Mouse (Mus musculus): Measurements from ENCODE around the gene Fkbp2. TPM values are rescaled to one million over a fixed set of nuclear protein-coding genes. Genes with fewer than 3 reads are reported as not detected.

The Fkbp2 gene
- polyA plus RNA-seq (2015; fragmentation: Illumina TruSeq; extraction: RNeasy Lipid Tissue Mini Kit (QIAGEN cat#74804); ENCODE audit: insufficient read depth, low replicate concordance) = 45.8 TPM

DNA sequence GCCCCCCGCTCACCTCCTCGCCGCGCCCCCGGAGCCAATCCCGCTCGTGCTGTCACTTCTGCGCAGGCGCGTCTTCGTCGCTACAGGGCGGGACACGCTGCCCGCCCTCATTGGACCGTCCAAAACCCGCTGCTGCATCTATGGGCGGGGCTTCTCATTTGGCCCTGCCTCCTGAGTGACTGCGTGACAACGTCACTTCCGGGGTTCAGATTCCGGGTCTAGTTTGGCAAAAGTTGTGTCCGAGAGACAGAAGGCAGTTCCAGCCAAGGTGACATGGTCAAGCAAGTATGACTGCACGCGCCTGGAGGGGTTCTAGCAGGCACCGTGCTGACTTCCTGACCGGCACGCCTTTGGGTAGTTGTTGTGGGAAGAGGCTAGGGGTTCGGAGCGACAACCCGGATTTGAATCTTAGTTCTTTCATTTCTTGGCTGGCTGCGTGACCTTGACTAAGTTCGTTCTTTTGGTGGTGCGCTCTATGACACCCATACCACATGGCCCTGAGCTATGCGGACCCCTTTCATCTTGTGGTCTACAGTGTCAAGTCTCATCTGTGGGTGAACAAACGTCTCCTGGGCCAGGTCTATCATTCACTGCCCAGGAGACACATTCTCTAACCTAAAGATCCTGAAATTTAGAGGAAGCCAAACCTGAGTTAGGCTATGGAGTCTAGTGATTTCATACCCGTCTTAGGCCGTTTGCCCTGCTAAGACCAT is at the start of gene Fkbp2:
Gene Fkbp2 (minus strand): TSS at position 121 of the 713 bp plus-strand sequence.

GRCm38 (mm10) chr19:7019191-7019590 is 38.9 kb upstream of the Fkbp2 start, which contains the start of gene Fermt3:
Gene Fermt3 (minus strand): TSS chr19:7019469.

DNA sequence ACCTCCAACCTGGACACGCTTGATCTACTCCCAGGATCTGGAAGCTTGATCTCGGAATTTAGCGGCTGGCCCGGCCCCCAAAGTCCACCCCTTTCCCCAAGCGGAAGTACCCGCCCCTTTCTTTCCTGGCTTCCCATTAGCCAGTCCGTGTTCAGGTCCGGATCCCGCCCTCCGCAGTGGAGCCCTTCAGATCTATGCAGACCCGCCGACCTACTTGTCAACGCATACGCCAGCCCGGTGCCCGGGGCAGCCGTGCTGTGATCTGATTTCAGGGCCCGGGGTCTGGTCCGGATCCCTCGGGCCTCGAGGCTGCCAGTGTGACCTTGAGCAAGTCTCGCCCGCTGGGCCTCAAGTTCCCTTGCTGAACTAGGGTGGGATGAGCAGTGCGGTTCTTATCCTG is 15.7 kb upstream of the Fkbp2 start, which contains the start of the genes Nudt22 and Trpt1:
Gene Nudt22 (minus strand): TSS at position 112 of the 400 bp plus-strand sequence.
Gene Trpt1 (plus strand): TSS at position 126 of the 400 bp plus-strand sequence.

GRCm38 (mm10) chr19:6992011-6992858 is 11.9 kb upstream of the Fkbp2 start, which contains the start of gene Dnajc4:
Gene Dnajc4 (minus strand): TSS chr19:6992572.

DNA sequence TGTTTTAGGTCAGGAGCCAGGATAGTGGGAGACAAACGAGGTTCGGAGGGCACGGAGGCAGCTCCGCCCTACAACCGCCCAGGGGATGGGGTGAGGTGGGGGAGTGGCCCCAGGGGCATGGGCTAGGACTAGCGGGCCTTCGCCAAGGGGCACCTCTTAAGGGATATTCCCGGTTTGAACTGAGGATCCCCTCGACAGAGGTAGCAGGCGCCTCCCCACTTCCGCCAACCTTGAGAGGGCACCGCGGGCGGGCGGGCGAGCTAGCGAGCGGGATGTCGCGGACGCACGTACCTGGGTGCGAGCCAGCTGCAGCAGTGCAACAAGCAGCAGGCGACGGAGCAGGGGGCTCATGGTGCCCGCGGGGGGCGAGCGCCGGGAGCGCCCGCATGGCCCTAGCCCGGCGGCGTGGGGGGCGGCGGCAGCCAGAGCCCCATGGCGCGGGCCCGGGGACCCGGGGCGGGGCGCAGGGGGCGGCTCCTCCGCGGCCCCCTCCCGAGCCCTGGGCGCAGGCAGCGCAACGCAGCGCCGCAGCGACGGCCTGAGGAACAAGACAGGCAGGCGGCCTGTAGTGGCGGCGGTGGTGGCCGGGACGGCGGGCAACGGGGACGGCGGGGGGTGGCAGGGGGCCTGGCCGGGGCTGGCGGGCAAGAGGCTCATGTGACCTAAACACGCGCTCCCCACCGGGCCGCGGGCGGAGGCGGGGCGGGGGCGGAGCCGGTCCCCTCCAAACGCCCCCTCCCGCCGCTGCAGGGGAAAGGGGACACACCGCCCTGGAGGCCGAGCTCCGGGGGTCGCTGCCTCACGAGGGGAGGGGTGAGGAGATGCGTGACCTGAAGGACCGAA is 7.0 kb upstream of the Fkbp2 start, which contains the start of gene Vegfb:
Gene Vegfb (minus strand): TSS at position 591 of the 843 bp plus-strand sequence.

GRCm38 (mm10) chr19:6975537-6976521 is 4.5 kb downstream of the Fkbp2 start, which contains the start of gene Plcb3:
Gene Plcb3 (minus strand): TSS chr19:6976470.

DNA sequence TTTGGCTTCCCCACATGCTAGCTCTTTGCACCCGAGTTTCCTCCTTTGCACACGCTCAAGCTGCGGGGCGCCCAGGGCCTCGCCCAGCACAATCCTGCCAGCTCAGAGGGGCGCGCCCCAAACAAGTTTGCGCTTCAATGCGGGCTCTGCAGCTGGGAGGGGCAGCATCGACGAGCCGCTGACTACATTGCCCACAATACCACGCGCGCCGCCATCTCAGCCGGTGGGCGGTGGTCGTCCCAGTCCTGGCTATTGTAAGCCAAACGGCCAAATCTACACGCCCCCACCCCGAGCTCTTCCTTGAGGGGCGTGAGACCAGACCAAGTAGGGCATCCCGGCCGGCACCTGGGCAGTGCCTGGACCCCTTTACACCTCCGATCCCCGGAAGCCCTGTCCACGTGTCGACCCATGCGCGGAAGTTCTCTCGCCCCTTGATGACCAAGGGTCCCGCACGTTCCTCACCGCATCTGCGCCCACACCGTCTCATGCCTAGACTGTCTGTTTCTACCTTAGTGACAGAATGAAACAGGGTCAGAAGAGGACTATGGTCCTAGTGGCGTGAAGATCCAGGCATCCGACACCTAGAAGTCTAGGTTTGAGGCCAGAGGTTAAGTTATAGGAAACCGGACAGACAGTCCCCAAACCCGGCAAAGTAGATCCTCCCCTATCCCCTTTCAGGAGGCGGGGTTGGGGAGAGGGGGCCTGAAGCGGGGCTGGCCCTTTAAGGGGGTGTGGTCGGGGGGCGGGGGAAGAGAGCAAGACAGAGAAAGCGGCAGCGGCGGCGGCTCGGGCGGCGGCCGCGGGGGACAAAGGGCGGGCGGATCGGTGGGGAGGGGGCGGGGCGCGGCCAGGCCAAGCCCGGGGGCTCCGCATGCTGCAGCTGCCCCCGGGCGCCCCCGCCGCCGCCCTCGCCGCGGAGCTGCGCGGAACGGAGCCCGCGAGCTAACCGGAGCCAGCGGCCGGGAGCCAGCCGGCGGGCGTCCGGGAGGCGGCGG is 5.8 kb downstream of the Fkbp2 start, which contains the start of gene Ppp1r14b:
Gene Ppp1r14b (plus strand): TSS at position 758 of the 995 bp plus-strand sequence.

GRCm38 (mm10) chr19:6942249-6942691 is 38.0 kb downstream of the Fkbp2 start, which contains the start of gene Gpr137:
Gene Gpr137 (minus strand): TSS chr19:6942480.

GRCm38 (mm10) chr19:6941372-6942248 is 38.7 kb downstream of the Fkbp2 start, which contains the start of gene Bad:
Gene Bad (plus strand): TSS chr19:6941861.

DNA sequence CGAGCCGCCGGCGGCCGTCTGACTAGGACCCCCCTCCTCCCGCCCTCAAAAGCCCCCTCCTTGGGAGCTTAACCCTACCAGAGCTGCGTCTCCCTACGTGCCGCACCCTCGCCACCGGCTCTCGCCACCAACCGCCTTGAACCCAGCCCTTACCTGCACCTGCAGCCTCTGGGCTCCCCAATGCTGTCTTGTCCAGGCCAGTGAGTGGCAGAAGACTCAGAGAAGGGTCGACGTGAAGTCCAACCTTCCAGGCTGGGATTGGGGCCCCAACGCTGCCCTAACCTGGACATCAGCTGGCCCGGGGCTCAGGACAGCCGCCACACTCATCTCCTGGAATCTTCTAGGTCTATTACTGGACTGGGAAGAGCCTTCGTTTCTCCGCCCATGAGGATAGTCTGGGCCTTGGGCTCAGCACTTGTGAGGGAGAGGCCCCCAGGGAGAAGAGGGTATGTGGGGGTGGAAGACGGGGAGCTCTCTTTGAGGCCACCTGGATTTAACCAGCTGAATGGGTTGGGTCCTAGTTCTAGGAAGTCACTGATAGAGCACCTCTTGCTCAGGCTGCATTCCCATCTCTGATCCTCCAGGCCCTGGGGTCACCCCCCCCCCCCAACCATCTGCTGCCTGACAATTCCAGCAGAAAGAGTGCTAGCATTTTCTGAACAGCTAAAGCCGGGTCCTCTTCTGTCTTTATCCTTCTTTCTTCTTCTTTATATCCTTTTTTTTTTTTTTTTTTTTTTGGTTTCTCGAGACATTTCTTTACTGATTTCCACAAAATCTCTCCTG is 45.9 kb downstream of the Fkbp2 start, which contains the start of gene Kcnk4:
Gene Kcnk4 (minus strand): TSS at position 321 of the 783 bp plus-strand sequence.

Other genes with a start within 250 kb of the Fkbp2 start
- gene Rps6ka4, start 139.9 kb downstream of the Fkbp2 start, polyA plus RNA-seq (2015; fragmentation: Illumina TruSeq; extraction: RNeasy Lipid Tissue Mini Kit (QIAGEN cat#74804); ENCODE audit: insufficient read depth, low replicate concordance) = 12.8 TPM
- gene Ccdc88b, start 122.3 kb downstream of the Fkbp2 start, polyA plus RNA-seq (2015; fragmentation: Illumina TruSeq; extraction: RNeasy Lipid Tissue Mini Kit (QIAGEN cat#74804); ENCODE audit: insufficient read depth, low replicate concordance) = 11.3 TPM
- gene Trmt112, start 70.8 kb downstream of the Fkbp2 start, polyA plus RNA-seq (2015; fragmentation: Illumina TruSeq; extraction: RNeasy Lipid Tissue Mini Kit (QIAGEN cat#74804); ENCODE audit: insufficient read depth, low replicate concordance) = 76.0 TPM
- gene Prdx5, start 70.4 kb downstream of the Fkbp2 start, polyA plus RNA-seq (2015; fragmentation: Illumina TruSeq; extraction: RNeasy Lipid Tissue Mini Kit (QIAGEN cat#74804); ENCODE audit: insufficient read depth, low replicate concordance) = 62.4 TPM
- gene Esrra, start 58.7 kb downstream of the Fkbp2 start, polyA plus RNA-seq (2015; fragmentation: Illumina TruSeq; extraction: RNeasy Lipid Tissue Mini Kit (QIAGEN cat#74804); ENCODE audit: insufficient read depth, low replicate concordance) = 19.1 TPM
- not detected for gene Catsperz, start 55.1 kb downstream of the Fkbp2 start, polyA plus RNA-seq (2015; fragmentation: Illumina TruSeq; extraction: RNeasy Lipid Tissue Mini Kit (QIAGEN cat#74804); ENCODE audit: insufficient read depth, low replicate concordance)
- gene Kcnk4, start 46.0 kb downstream of the Fkbp2 start, polyA plus RNA-seq (2015; fragmentation: Illumina TruSeq; extraction: RNeasy Lipid Tissue Mini Kit (QIAGEN cat#74804); ENCODE audit: insufficient read depth, low replicate concordance) = not detected
- 7.4 TPM for gene Bad, start 38.6 kb downstream of the Fkbp2 start, polyA plus RNA-seq (2015; fragmentation: Illumina TruSeq; extraction: RNeasy Lipid Tissue Mini Kit (QIAGEN cat#74804); ENCODE audit: insufficient read depth, low replicate concordance)
- 10.0 TPM for gene Gpr137, start 38.0 kb downstream of the Fkbp2 start, polyA plus RNA-seq (2015; fragmentation: Illumina TruSeq; extraction: RNeasy Lipid Tissue Mini Kit (QIAGEN cat#74804); ENCODE audit: insufficient read depth, low replicate concordance)
- 35.7 TPM for gene Ppp1r14b, start 5.5 kb downstream of the Fkbp2 start, polyA plus RNA-seq (2015; fragmentation: Illumina TruSeq; extraction: RNeasy Lipid Tissue Mini Kit (QIAGEN cat#74804); ENCODE audit: insufficient read depth, low replicate concordance)
- 12.9 TPM for gene Plcb3, start 4.0 kb downstream of the Fkbp2 start, polyA plus RNA-seq (2015; fragmentation: Illumina TruSeq; extraction: RNeasy Lipid Tissue Mini Kit (QIAGEN cat#74804); ENCODE audit: insufficient read depth, low replicate concordance)
- 8.9 TPM for gene Vegfb, start 7.2 kb upstream of the Fkbp2 start, polyA plus RNA-seq (2015; fragmentation: Illumina TruSeq; extraction: RNeasy Lipid Tissue Mini Kit (QIAGEN cat#74804); ENCODE audit: insufficient read depth, low replicate concordance)
- 12.2 TPM for gene Dnajc4, start 12.1 kb upstream of the Fkbp2 start, polyA plus RNA-seq (2015; fragmentation: Illumina TruSeq; extraction: RNeasy Lipid Tissue Mini Kit (QIAGEN cat#74804); ENCODE audit: insufficient read depth, low replicate concordance)
- 3.8 TPM for gene Nudt22, start 15.6 kb upstream of the Fkbp2 start, polyA plus RNA-seq (2015; fragmentation: Illumina TruSeq; extraction: RNeasy Lipid Tissue Mini Kit (QIAGEN cat#74804); ENCODE audit: insufficient read depth, low replicate concordance)
- 2.5 TPM for gene Trpt1, start 15.6 kb upstream of the Fkbp2 start, polyA plus RNA-seq (2015; fragmentation: Illumina TruSeq; extraction: RNeasy Lipid Tissue Mini Kit (QIAGEN cat#74804); ENCODE audit: insufficient read depth, low replicate concordance)
- gene Fermt3, start 39.0 kb upstream of the Fkbp2 start, polyA plus RNA-seq (2015; fragmentation: Illumina TruSeq; extraction: RNeasy Lipid Tissue Mini Kit (QIAGEN cat#74804); ENCODE audit: insufficient read depth, low replicate concordance) = 51.2 TPM
- gene Stip1, start 59.5 kb upstream of the Fkbp2 start, polyA plus RNA-seq (2015; fragmentation: Illumina TruSeq; extraction: RNeasy Lipid Tissue Mini Kit (QIAGEN cat#74804); ENCODE audit: insufficient read depth, low replicate concordance) = 129 TPM
- 3.1 TPM for gene Macrod1, start 76.3 kb upstream of the Fkbp2 start, polyA plus RNA-seq (2015; fragmentation: Illumina TruSeq; extraction: RNeasy Lipid Tissue Mini Kit (QIAGEN cat#74804); ENCODE audit: insufficient read depth, low replicate concordance)
- gene Flrt1, start 125.2 kb upstream of the Fkbp2 start, polyA plus RNA-seq (2015; fragmentation: Illumina TruSeq; extraction: RNeasy Lipid Tissue Mini Kit (QIAGEN cat#74804); ENCODE audit: insufficient read depth, low replicate concordance) = 0.04 TPM
- gene Otub1, start 225.8 kb upstream of the Fkbp2 start, polyA plus RNA-seq (2015; fragmentation: Illumina TruSeq; extraction: RNeasy Lipid Tissue Mini Kit (QIAGEN cat#74804); ENCODE audit: insufficient read depth, low replicate concordance) = 53.6 TPM
- 207 TPM for gene Cox8a, start 237.1 kb upstream of the Fkbp2 start, polyA plus RNA-seq (2015; fragmentation: Illumina TruSeq; extraction: RNeasy Lipid Tissue Mini Kit (QIAGEN cat#74804); ENCODE audit: insufficient read depth, low replicate concordance)